Mouse (Mus musculus): ENCODE data around the gene Zfp524. TPM values are rescaled to one million over a fixed set of nuclear protein-coding genes. Genes with fewer than 3 reads are reported as not detected.

Zfp524 gene
- polyA plus RNA-seq, 1 experiment = 39.4 TPM

Other genes starting within 250 kb of the Zfp524 start
- gene Fam71e2, start 243.1 kb upstream of the Zfp524 start, polyA plus RNA-seq (2012; rRNA removed) = not detected in 2 replicates
- 0.11 and 0.81 TPM in 2 replicates for gene Il11, start 231.6 kb upstream of the Zfp524 start, polyA plus RNA-seq (2012; rRNA removed)
- gene Tmem190, start 231.5 kb upstream of the Zfp524 start, polyA plus RNA-seq (2012; rRNA removed) = not detected in 2 replicates
- 81.4 and 90.8 TPM in 2 replicates for gene Tmem238, start 224.8 kb upstream of the Zfp524 start, polyA plus RNA-seq (2012; rRNA removed)
- gene Rpl28, start 221.5 kb upstream of the Zfp524 start, polyA plus RNA-seq (2012; rRNA removed) = 510 and 604 TPM in 2 replicates
- 348 and 501 TPM in 2 replicates for gene Ube2s, start 201.8 kb upstream of the Zfp524 start, polyA plus RNA-seq (2012; rRNA removed)
- gene Shisa7, start 169.7 kb upstream of the Zfp524 start, polyA plus RNA-seq (2012; rRNA removed) = 0.78 and 0.86 TPM in 2 replicates
- 20.4 and 27.2 TPM in 2 replicates for gene Isoc2b, start 144.2 kb upstream of the Zfp524 start, polyA plus RNA-seq (2012; rRNA removed)
- gene Isoc2a, start 137.3 kb upstream of the Zfp524 start, polyA plus RNA-seq (2012; rRNA removed) = 14.7 and 16.2 TPM in 2 replicates
- gene Gm36210, start 107.9 kb upstream of the Zfp524 start, polyA plus RNA-seq (2012; rRNA removed) = not detected in 2 replicates
- gene Zfp628, start 99.2 kb upstream of the Zfp524 start, polyA plus RNA-seq (2012; rRNA removed) = 12.7 and 14.6 TPM in 2 replicates
- gene Nat14, start 92.4 kb upstream of the Zfp524 start, polyA plus RNA-seq (2012; rRNA removed) = 4.3 and 7.1 TPM in 2 replicates
- gene Ssc5d, start 88.6 kb upstream of the Zfp524 start, polyA plus RNA-seq (2012; rRNA removed) = 2.9 and 3.6 TPM in 2 replicates
- gene Sbk2, start 50.0 kb upstream of the Zfp524 start, polyA plus RNA-seq (2012; rRNA removed) = 0.06 and 0.18 TPM in 2 replicates
- gene Sbk3, start 43.2 kb upstream of the Zfp524 start, polyA plus RNA-seq (2012; rRNA removed) = not detected in 2 replicates
- gene Zfp579, start 18.3 kb upstream of the Zfp524 start, polyA plus RNA-seq (2012; rRNA removed) = 30.6 and 33.2 TPM in 2 replicates
- 22.2 and 29.6 TPM in 2 replicates for gene Fiz1, start 282 bp downstream of the Zfp524 start, polyA plus RNA-seq (2012; rRNA removed)
- 0.37 TPM in 1 of 2 replicates, not detected in the other for gene Gm44973, start 1.1 kb downstream of the Zfp524 start, polyA plus RNA-seq (2012; rRNA removed)
- 14.2 and 20.5 TPM in 2 replicates for gene Zfp865, start 6.0 kb downstream of the Zfp524 start, polyA plus RNA-seq (2012; rRNA removed)
- 1.4 and 1.8 TPM in 2 replicates for gene Ccdc106, start 6.1 kb downstream of the Zfp524 start, polyA plus RNA-seq (2012; rRNA removed)
- gene 4632433K11Rik, start 19.7 kb downstream of the Zfp524 start, polyA plus RNA-seq (2012; rRNA removed) = not detected in 2 replicates
- gene Zfp784, start 24.0 kb downstream of the Zfp524 start, polyA plus RNA-seq (2012; rRNA removed) = 6.8 and 7.0 TPM in 2 replicates
- gene Zfp580, start 37.1 kb downstream of the Zfp524 start, polyA plus RNA-seq (2012; rRNA removed) = 5.2 and 6.3 TPM in 2 replicates
- gene U2af2, start 47.7 kb downstream of the Zfp524 start, polyA plus RNA-seq (2012; rRNA removed) = 150 and 173 TPM in 2 replicates
- 238 and 291 TPM in 2 replicates for gene Epn1, start 65.8 kb downstream of the Zfp524 start, polyA plus RNA-seq (2012; rRNA removed)
- gene Rfpl4, start 102.5 kb downstream of the Zfp524 start, polyA plus RNA-seq (2012; rRNA removed) = not detected in 2 replicates
- gene Rasl2-9, start 111.5 kb downstream of the Zfp524 start, polyA plus RNA-seq (2012; rRNA removed) = 0.42 and 0.48 TPM in 2 replicates
- gene Vmn1r55, start 135.3 kb downstream of the Zfp524 start, polyA plus RNA-seq (2012; rRNA removed) = not detected in 2 replicates
- not detected in 2 replicates for gene Vmn1r56, start 182.3 kb downstream of the Zfp524 start, polyA plus RNA-seq (2012; rRNA removed)
- gene Vmn1r57, start 204.1 kb downstream of the Zfp524 start, polyA plus RNA-seq (2012; rRNA removed) = not detected in 2 replicates

Measured in large intestine, adult 2 months (tissue).